Mouse (Mus musculus) stomach, embryonic 15.5 days (tissue): Measurements from ENCODE around the gene Klhl22. TPM values are rescaled to one million over a fixed set of nuclear protein-coding genes. Genes with fewer than 3 reads are reported as not detected.
"Not testable (repeated sequence)": the region's sequence is repeated elsewhere in the genome, so short reads cannot be mapped to it uniquely, and the experiment has no call there.

Experiments used
- ATAC-seq: fragments of 200-750 bp; cut with Nextera tagmentation; 2 replicates; pipeline ENCODE4 v1.8.0; 2017; ENCODE audit warnings: low read depth, moderate number of reproducible peaks, moderate TSS enrichment; ENCODE audit not compliant: insufficient read depth, low FRiP score
- H3K27ac ChIP-seq: fragments of 300-500 bp; sonication (generic); 2 replicates; pipeline ENCODE4 v1.5.1; 2015; ENCODE audit warnings: mild to moderate bottlenecking, inconsistent platforms
- H3K27me3 ChIP-seq: fragments of 300-500 bp; sonication (generic); replicated peaks from 2 replicates; pipeline ENCODE4 v1.6.1; 2015; ENCODE audit warnings: inconsistent platforms
- H3K36me3 ChIP-seq: fragments of 300-500 bp; sonication (generic); 2 replicates; pipeline ENCODE4 v1.6.1; 2015; ENCODE audit warnings: inconsistent platforms
- H3K4me1 ChIP-seq: fragments of 300-500 bp; sonication (generic); 2 replicates; pipeline ENCODE4 v1.6.1; 2015; ENCODE audit warnings: inconsistent platforms
- H3K4me2 ChIP-seq: fragments of 300-500 bp; sonication (generic); 2 replicates; pipeline ENCODE4 v1.6.1; 2015; ENCODE audit warnings: mild to moderate bottlenecking, inconsistent platforms
- H3K4me3 ChIP-seq: fragments of 300-500 bp; sonication (generic); replicated peaks from 2 replicates; pipeline ENCODE4 v1.5.1; 2015; ENCODE audit warnings: inconsistent platforms
- H3K9ac ChIP-seq: fragments of 300-500 bp; sonication (generic); 2 replicates; pipeline ENCODE4 v1.6.1; 2015; ENCODE audit warnings: inconsistent platforms
- H3K9me3 ChIP-seq: fragments of 300-500 bp; sonication (generic); 2 replicates; pipeline ENCODE4 v1.6.1; 2016; ENCODE audit warnings: inconsistent platforms
- WGBS: fragments of 180-500 bp; shearing (Covaris S2); methylation state at CpG from one replicate; pipeline ENCODE4 v1.1.7; 2015; 5-methylcytosine and 5-hydroxymethylcytosine counted together
- polyA plus RNA-seq: library from polyadenylated mRNA; unstranded; fragments of >200 nt; fragmentation: Nextera tagmentation; extraction: Ambion mirVana; gene quantifications from 2 replicates; pipeline ENCODE4 v1.2.1, GENCODE M21; 2015

Klhl22 gene
- polyA plus RNA-seq, 1 experiment from 2014 or later: 57.4 TPM

DNA sequence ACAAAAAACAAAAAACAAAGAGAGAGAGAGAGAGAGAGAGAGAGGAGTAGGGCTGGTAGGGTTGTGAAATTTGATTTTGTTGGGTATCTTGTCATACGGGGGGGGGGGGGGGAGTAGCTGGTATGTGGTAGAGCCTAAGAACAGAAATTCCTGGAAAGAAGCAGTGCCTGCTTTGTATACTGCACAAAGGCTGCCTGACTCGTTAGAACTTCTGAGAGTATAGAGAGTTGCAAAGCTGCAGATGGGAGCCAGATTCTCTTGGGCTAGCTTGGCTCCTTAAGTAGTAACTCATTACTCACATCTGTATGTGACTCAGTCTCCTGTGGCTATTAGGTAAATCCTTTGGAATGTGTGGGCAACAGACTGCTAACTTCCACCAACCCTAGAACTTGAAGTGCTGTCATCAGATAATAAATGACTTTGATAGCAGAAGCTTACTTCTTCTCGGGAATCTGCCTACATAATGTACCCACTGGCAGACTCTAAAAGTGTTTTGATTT lies 26.5 kb upstream of the Klhl22 start, which contains the start of gene Med15:
Gene Med15, minus strand, starts transcription at position 51 of the 500 bp plus-strand sequence.
- H3K4me2 ChIP-seq: no peak within 1 kb of the TSS
- no peak within 1 kb of the TSS for H3K9ac ChIP-seq
- H3K27ac ChIP-seq: no peak within 1 kb of the TSS
- H3K36me3 ChIP-seq: no peaks in the 10 kb centered on the region
- no peaks in the 10 kb centered on the region for H3K9me3 ChIP-seq
- H3K27me3 ChIP-seq: no peaks in the 10 kb centered on the region
- ATAC-seq: no peak
- no peaks in the 10 kb centered on the region for H3K4me1 ChIP-seq
- 18% methylated on average over 3 of the region's 3 CpGs for WGBS
- H3K4me3 ChIP-seq: no peak within 1 kb of the TSS

GRCm38 (mm10) chr16:17733646-17734045 lies 25.8 kb upstream of the Klhl22 start:
- Histone ChIP-seq H3K9me3 (no peaks in the 10 kb centered on the region), H3K4me3 (no peak overlapping the region)

DNA sequence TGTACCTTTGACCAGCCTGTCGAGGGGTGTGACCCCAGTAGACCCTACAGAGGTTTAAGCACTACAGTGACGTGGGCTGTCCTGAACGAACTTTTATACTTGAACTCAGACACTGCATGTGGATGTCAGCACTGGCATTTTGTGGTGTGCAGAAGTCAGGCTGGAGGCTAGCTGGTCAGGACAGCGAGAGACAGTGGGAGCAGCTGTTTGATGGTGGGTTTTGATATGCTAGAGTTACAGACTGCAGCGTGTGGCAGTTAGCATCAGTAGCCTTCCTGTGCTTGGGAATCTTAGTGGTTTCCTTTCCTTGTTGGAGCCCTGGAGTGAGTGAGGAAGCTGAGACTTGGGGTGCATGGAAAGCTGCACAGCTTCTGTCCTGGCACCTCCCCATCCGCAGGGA lies 24.5 kb upstream of the Klhl22 start:
- ATAC-seq, H3K9ac ChIP-seq, H3K36me3 ChIP-seq, H3K27ac ChIP-seq, H3K27me3 ChIP-seq, H3K4me1 ChIP-seq, H3K4me3 ChIP-seq, H3K9me3 ChIP-seq, H3K4me2 ChIP-seq: not testable (repeated sequence)
- 81% methylated on average over 6 of the region's 6 CpGs for WGBS

More at GRCm38 (mm10) chr16:17733646-17734045, 25.8 kb upstream of the Klhl22 start:
- Histone ChIP-seq H3K4me1 (no peaks in the 10 kb centered on the region), H3K27me3 (no peaks in the 10 kb centered on the region), H3K27ac (no peak overlapping the region), H3K4me2 (peak overlapping the region; percentile 44), H3K36me3 (no peaks in the 10 kb centered on the region), H3K9ac (no peak overlapping the region)
- no peak for ATAC-seq
- 54% methylated on average over 2 of the region's 2 CpGs for WGBS

- Histone ChIP-seq H3K4me2 (no peak overlapping the region), H3K9ac (no peak overlapping the region), H3K36me3 (no peaks in the 10 kb centered on the region), H3K27ac (no peak overlapping the region), H3K4me1 (no peaks in the 10 kb centered on the region), H3K4me3 (no peak overlapping the region), H3K9me3 (no peaks in the 10 kb centered on the region), H3K27me3 (no peaks in the 10 kb centered on the region)
- 49% methylated on average over 4 of the region's 4 CpGs for WGBS
- ATAC-seq: no peak
These were observed 23.3 kb upstream of the Klhl22 start for GRCm38 (mm10) chr16:17736156-17736555.

- H3K36me3 ChIP-seq: no peaks in the 10 kb centered on the region
- no peak for ATAC-seq
- 63% methylated on average over 4 of the region's 4 CpGs for WGBS
- no peak overlapping the region for H3K4me3 ChIP-seq
- H3K27me3 ChIP-seq: no peaks in the 10 kb centered on the region
- H3K9me3 ChIP-seq: no peaks in the 10 kb centered on the region
- H3K4me2 ChIP-seq: no peak overlapping the region
- no peak overlapping the region for H3K27ac ChIP-seq
- no peaks in the 10 kb centered on the region for H3K4me1 ChIP-seq
- no peak overlapping the region for H3K9ac ChIP-seq
These were observed 19.3 kb upstream of the Klhl22 start for GRCm38 (mm10) chr16:17740080-17740479.

DNA sequence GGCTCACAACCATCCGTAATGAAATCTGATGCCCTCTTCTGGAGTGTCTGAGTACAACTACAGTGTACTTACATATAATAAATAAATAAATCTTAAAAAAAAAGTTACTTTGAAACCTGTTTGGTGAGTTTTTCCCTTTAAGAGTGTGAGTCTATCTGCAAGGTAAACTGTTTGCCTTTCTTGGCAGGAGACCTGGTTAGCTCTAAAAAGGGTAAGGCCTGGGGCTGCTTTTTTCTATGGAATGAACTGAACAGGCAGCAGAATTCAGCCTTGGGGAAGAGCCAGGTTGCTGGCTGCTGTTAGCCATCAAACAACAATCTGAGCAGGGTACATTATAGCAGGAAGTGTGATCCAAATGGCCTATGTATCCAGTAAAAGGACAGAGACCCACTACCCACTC lies 16.6 kb upstream of the Klhl22 start:
- Histone ChIP-seq H3K27me3 (no peaks in the 10 kb centered on the region), H3K36me3 (no peaks in the 10 kb centered on the region), H3K27ac (peak overlapping the region; percentile 79), H3K9me3 (no peaks in the 10 kb centered on the region), H3K4me3 (no peak overlapping the region), H3K9ac (no peak overlapping the region), H3K4me2 (no peak overlapping the region), H3K4me1 (no peaks in the 10 kb centered on the region)
- ATAC-seq: peak; percentile 79
- WGBS: 70% methylated on average over 1 of the region's 1 CpGs

GRCm38 (mm10) chr16:17743279-17743678 lies 16.1 kb upstream of the Klhl22 start:
- Histone ChIP-seq H3K27ac (peak overlapping the region; percentile 79), H3K9me3 (no peaks in the 10 kb centered on the region), H3K36me3 (no peaks in the 10 kb centered on the region), H3K4me3 (no peak overlapping the region), H3K9ac (no peak overlapping the region), H3K27me3 (no peaks in the 10 kb centered on the region), H3K4me2 (no peak overlapping the region), H3K4me1 (no peaks in the 10 kb centered on the region)
- peak; percentile 76 for ATAC-seq
- 37% methylated on average over 4 of the region's 4 CpGs for WGBS

DNA sequence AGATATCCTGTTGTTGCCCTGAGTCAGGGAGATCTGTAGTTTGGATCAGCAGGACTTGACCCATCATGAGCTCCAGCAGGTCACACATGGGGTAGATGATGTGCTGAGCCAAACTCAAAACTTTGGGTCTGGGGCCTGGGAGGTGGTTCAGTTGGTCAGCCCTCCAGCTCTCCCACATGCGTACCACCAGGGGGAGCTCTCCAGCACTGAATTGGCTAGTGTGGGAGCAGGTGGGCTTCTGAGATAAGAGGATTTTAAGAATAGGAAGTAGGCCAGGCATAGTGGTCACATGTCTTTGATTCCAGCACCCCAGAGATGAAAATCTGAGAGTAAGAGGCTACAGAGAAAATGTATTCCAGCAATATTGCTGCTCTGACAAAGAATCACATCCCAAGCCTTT lies 14.9 kb upstream of the Klhl22 start:
- Histone ChIP-seq H3K4me1 (no peaks in the 10 kb centered on the region), H3K9me3 (no peaks in the 10 kb centered on the region), H3K27ac (no peak overlapping the region), H3K4me3 (no peak overlapping the region), H3K27me3 (no peaks in the 10 kb centered on the region), H3K9ac (no peak overlapping the region), H3K36me3 (no peaks in the 10 kb centered on the region), H3K4me2 (no peak overlapping the region)
- WGBS: 28% methylated on average over 1 of the region's 1 CpGs
- ATAC-seq: no peak

DNA sequence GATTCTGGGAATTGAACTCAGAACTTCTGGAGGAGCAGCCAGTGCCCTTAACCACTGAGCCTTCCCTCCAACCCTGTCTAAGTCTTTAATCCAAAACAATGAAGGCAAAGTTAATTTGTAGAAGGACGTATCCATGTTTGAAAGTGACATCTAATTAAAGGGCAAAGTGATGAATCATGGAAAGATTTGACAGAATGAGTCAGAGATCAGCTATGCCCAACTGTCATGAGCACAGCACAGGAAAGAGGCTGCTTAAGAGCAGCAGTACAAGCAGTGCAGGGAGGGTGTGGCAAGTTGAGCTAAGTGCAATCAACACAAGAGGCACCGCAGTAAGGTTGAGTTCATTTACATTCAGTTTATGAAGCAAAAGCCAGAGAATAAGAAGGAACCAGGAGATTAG lies 14.4 kb upstream of the Klhl22 start:
- Histone ChIP-seq H3K36me3 (no peaks in the 10 kb centered on the region), H3K4me3 (no peak overlapping the region), H3K4me1 (no peaks in the 10 kb centered on the region), H3K9ac (no peak overlapping the region), H3K27ac (no peak overlapping the region), H3K9me3 (no peaks in the 10 kb centered on the region), H3K4me2 (no peak overlapping the region), H3K27me3 (no peaks in the 10 kb centered on the region)
- ATAC-seq: no peak
- WGBS: 73% methylated on average over 2 of the region's 2 CpGs

GRCm38 (mm10) chr16:17753001-17753400 lies 6.4 kb upstream of the Klhl22 start:
- peak; percentile 82; the same call in 1 of the 2 replicates for ATAC-seq
- H3K27me3 ChIP-seq: no peaks in the 10 kb centered on the region
- peak overlapping the region; percentile 36 for H3K27ac ChIP-seq
- H3K4me3 ChIP-seq: no peak overlapping the region
- H3K9me3 ChIP-seq: no peaks in the 10 kb centered on the region
- H3K4me2 ChIP-seq: no peak overlapping the region
- no peak overlapping the region for H3K9ac ChIP-seq
- no peaks in the 10 kb centered on the region for H3K36me3 ChIP-seq
- peaks cover 9% of the 10 kb centered on the region for H3K4me1 ChIP-seq
- WGBS: 9% methylated on average over 3 of the region's 3 CpGs

- H3K9ac ChIP-seq: no peak overlapping the region
- peak overlapping the region; percentile 36 for H3K27ac ChIP-seq
- no peak overlapping the region for H3K4me2 ChIP-seq
- H3K4me3 ChIP-seq: no peak overlapping the region
- peaks cover 10% of the 10 kb centered on the region for H3K4me1 ChIP-seq
- WGBS: 43% methylated on average over 1 of the region's 1 CpGs
- H3K9me3 ChIP-seq: no peaks in the 10 kb centered on the region
- H3K36me3 ChIP-seq: no peaks in the 10 kb centered on the region
- no peaks in the 10 kb centered on the region for H3K27me3 ChIP-seq
- ATAC-seq: no peak
These were observed 5.7 kb upstream of the Klhl22 start for GRCm38 (mm10) chr16:17753686-17754085.

DNA sequence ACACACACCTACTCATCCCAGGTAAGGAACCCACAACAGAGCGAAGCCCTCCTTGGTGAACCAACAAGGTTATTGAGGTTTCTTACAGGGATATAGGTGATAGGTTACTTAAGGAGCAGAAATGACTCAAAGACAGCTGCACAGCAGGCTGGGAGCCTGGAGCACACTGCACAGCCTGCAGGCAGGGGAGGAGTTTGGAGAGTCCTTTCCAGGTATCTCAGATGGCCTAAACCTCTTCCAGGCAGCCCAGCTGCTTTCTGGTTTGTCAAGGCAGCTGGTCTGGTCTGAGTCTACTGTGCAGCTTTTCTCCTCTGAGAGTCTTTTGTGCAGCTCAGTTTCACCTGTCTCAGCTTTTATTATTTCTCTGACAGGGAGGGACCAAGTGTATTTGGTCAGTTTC lies 1.7 kb upstream of the Klhl22 start:
- Histone ChIP-seq H3K9me3 (no peaks in the 10 kb centered on the region), H3K4me2 (no peak overlapping the region), H3K9ac (no peak overlapping the region), H3K36me3 (no peaks in the 10 kb centered on the region), H3K4me1 (peaks cover 29% of the 10 kb centered on the region), H3K27ac (no peak overlapping the region), H3K27me3 (no peaks in the 10 kb centered on the region), H3K4me3 (no peak overlapping the region)
- 88% methylated on average over 1 of the region's 1 CpGs for WGBS
- no peak for ATAC-seq

- Histone ChIP-seq H3K9me3 (no peaks in the 10 kb centered on the region), H3K27ac (peak overlapping the region; percentile 64; the same call in 1 of the 2 replicates), H3K4me2 (peak overlapping the region; percentile 93), H3K36me3 (no peaks in the 10 kb centered on the region), H3K27me3 (no peaks in the 10 kb centered on the region), H3K9ac (no peak overlapping the region; the same call in 1 of the 2 replicates), H3K4me3 (peak overlapping the region; percentile 64), H3K4me1 (peaks cover 22% of the 10 kb centered on the region)
- WGBS: 43% methylated on average over 9 of the region's 9 CpGs
- ATAC-seq: no peak
These were observed 516 bp upstream of the Klhl22 start for GRCm38 (mm10) chr16:17758902-17759301.
